Mouse (Mus musculus): ENCODE data around the gene Vcam1. TPM values are rescaled to one million over a fixed set of nuclear protein-coding genes. Genes with fewer than 3 reads are reported as not detected.

Vcam1 gene
- polyA plus RNA-seq, 1 experiment: 31.3 TPM

DNA sequence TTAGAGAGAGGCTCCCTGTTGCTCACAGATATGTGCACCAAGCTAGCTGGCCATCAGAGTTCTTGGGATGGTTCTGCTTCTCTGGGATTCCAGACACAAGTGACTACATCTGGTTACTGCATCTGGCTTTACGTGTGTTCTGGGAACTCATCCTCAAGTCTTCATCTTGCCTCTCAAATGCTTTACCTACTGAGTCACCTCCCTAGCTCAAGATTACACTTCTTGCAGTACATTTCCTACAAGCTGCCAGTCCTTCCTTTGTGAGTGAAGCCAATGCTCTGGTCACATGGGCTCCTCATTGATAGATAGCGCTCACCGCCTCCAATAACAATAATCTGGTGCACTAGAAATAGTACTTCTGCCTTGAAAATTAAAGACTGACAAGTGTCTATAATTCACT lies 11.7 kb upstream of the Vcam1 start:
- DNase-seq: no peak
- TF ChIP-seq POLR2A (IDR thresholded peaks at IDR 0.05; ENCODE audit: control insufficient read depth, extremely low read depth, insufficient read depth, low read length, poor library complexity): no peak
- no peak for TF ChIP-seq CTCF (IDR thresholded peaks at IDR 0.05; ENCODE audit: borderline replicate concordance, control insufficient read depth, extremely low read depth, insufficient read depth, low read length, poor library complexity)

DNA sequence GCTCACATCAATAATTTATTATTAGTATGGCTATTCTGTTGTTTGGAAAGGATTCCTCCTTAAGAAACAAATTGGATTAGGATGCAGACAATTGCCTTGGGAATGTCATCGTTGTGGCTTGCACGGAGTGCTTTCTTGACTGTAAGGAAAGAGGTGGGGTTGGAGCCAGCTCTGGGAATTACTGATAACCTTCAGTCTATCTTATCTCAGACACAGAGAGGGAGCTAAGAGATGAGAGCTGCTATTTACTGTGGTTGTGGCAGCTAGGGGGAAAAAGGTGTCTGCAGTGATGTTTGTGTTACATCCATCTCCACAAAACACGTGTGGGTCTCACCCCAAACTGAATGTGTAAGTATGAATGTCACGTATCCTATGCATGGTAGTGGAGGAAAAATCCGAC lies 9.5 kb upstream of the Vcam1 start:
- Histone ChIP-seq H3K27ac (ENCODE audit: control insufficient read depth, insufficient read depth, low read length) (no peak overlapping the region), H3K36me3 (ENCODE audit: control insufficient read depth, insufficient read depth, low read length) (no peaks in the 10 kb centered on the region), H3K4me3 (ENCODE audit: control insufficient read depth, insufficient read depth, low read length) (no peak overlapping the region), H3K4me1 (replicated peaks; ENCODE audit: control insufficient read depth, insufficient read depth, low read length) (no peaks in the 10 kb centered on the region), H3K27me3 (ENCODE audit: control insufficient read depth, insufficient read depth, low read length) (no peaks in the 10 kb centered on the region)
- WGBS: 83% methylated on average over 5 of the region's 5 CpGs
- DNase-seq: no peak
- TF ChIP-seq POLR2A (IDR thresholded peaks at IDR 0.05; ENCODE audit: control insufficient read depth, extremely low read depth, insufficient read depth, low read length, poor library complexity) (no peak), CTCF (IDR thresholded peaks at IDR 0.05; ENCODE audit: borderline replicate concordance, control insufficient read depth, extremely low read depth, insufficient read depth, low read length, poor library complexity) (no peak)

More for the DNA sequence above, 11.7 kb upstream of the Vcam1 start:
- Histone ChIP-seq H3K27ac (ENCODE audit: control insufficient read depth, insufficient read depth, low read length) (no peak overlapping the region), H3K36me3 (ENCODE audit: control insufficient read depth, insufficient read depth, low read length) (no peaks in the 10 kb centered on the region), H3K4me3 (ENCODE audit: control insufficient read depth, insufficient read depth, low read length) (no peak overlapping the region), H3K4me1 (replicated peaks; ENCODE audit: control insufficient read depth, insufficient read depth, low read length) (no peaks in the 10 kb centered on the region), H3K27me3 (ENCODE audit: control insufficient read depth, insufficient read depth, low read length) (no peaks in the 10 kb centered on the region)
- 98% methylated on average over 3 of the region's 3 CpGs for WGBS

DNA sequence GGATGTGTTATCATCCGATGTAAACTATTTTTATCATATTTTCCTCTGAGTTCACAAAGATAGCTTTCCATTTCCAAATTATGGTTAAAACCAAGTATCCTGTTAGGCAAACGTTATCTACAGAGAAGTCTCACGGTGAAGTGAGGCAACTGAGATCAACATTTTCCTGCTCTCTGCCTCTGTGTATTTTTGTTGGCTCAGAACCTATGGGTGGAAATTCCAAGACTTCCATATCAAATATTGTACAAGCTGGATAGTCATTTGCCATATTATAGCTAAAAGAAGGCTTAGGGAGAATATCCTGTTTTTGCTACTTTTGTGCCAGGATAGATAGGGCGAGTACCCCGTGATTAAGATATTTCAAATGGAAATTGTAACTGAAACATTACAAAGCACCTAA lies 8.6 kb upstream of the Vcam1 start:
- no peak overlapping the region for H3K27ac ChIP-seq (ENCODE audit: control insufficient read depth, insufficient read depth, low read length)
- DNase-seq: no peak
- TF ChIP-seq CTCF (IDR thresholded peaks at IDR 0.05; ENCODE audit: borderline replicate concordance, control insufficient read depth, extremely low read depth, insufficient read depth, low read length, poor library complexity) (no peak), POLR2A (IDR thresholded peaks at IDR 0.05; ENCODE audit: control insufficient read depth, extremely low read depth, insufficient read depth, low read length, poor library complexity) (no peak)
- 92% methylated on average over 5 of the region's 5 CpGs for WGBS
- no peaks in the 10 kb centered on the region for H3K4me1 ChIP-seq (replicated peaks; ENCODE audit: control insufficient read depth, insufficient read depth, low read length)
- H3K36me3 ChIP-seq (ENCODE audit: control insufficient read depth, insufficient read depth, low read length): no peaks in the 10 kb centered on the region
- H3K27me3 ChIP-seq (ENCODE audit: control insufficient read depth, insufficient read depth, low read length): no peaks in the 10 kb centered on the region
- no peak overlapping the region for H3K4me3 ChIP-seq (ENCODE audit: control insufficient read depth, insufficient read depth, low read length)

DNA sequence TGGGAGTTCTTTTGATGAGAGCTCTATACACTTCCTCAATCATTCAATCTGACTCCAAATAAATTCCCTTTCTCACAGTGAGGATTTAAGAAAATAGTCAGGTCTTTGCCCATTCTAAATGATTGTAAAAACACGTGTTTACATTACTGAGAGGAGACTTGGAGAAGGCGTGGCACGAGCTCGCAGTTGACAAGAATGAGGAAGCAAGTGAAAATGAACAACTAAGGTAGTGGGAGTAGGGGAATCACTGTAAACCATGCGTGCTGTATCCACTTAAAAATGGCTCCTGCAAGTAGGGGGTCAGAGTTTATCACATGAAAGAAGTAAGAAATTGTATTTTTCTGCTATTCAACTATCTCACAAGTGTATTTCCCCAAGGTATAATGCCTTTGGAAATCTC lies 3.9 kb upstream of the Vcam1 start:
- Histone ChIP-seq H3K36me3 (ENCODE audit: control insufficient read depth, insufficient read depth, low read length) (no peaks in the 10 kb centered on the region), H3K4me3 (ENCODE audit: control insufficient read depth, insufficient read depth, low read length) (no peak overlapping the region), H3K4me1 (replicated peaks; ENCODE audit: control insufficient read depth, insufficient read depth, low read length) (no peaks in the 10 kb centered on the region), H3K27ac (ENCODE audit: control insufficient read depth, insufficient read depth, low read length) (no peak overlapping the region), H3K27me3 (ENCODE audit: control insufficient read depth, insufficient read depth, low read length) (no peaks in the 10 kb centered on the region)
- WGBS: 48% methylated on average over 5 of the region's 5 CpGs
- TF ChIP-seq POLR2A (IDR thresholded peaks at IDR 0.05; ENCODE audit: control insufficient read depth, extremely low read depth, insufficient read depth, low read length, poor library complexity) (no peak), CTCF (IDR thresholded peaks at IDR 0.05; ENCODE audit: borderline replicate concordance, control insufficient read depth, extremely low read depth, insufficient read depth, low read length, poor library complexity) (no peak)
- no peak for DNase-seq

DNA sequence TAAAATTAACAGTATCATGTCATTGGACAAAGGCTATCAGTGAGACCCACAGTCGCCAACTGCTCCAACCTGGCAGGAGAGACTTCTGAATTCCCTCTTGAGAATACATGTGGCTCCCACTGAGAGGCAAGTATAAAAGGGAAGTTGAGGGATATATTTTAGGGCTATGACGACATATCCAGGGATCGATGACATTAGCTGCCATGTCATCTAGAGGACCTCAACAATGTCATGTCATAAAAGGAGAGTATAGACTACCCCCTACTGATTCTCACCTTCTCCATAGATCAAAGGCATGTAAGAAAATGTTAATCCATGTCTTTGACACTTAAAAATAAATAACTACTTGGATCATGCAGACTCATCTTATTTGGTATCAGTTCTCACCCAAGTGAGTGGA lies 1.2 kb upstream of the Vcam1 start:
- 90% methylated on average over 3 of the region's 3 CpGs for WGBS
- H3K4me1 ChIP-seq (replicated peaks; ENCODE audit: control insufficient read depth, insufficient read depth, low read length): no peaks in the 10 kb centered on the region
- no peaks in the 10 kb centered on the region for H3K27me3 ChIP-seq (ENCODE audit: control insufficient read depth, insufficient read depth, low read length)
- no peak overlapping the region for H3K27ac ChIP-seq (ENCODE audit: control insufficient read depth, insufficient read depth, low read length)
- TF ChIP-seq POLR2A (IDR thresholded peaks at IDR 0.05; ENCODE audit: control insufficient read depth, extremely low read depth, insufficient read depth, low read length, poor library complexity): no peak
- TF ChIP-seq CTCF (IDR thresholded peaks at IDR 0.05; ENCODE audit: borderline replicate concordance, control insufficient read depth, extremely low read depth, insufficient read depth, low read length, poor library complexity): no peak
- no peak overlapping the region for H3K4me3 ChIP-seq (ENCODE audit: control insufficient read depth, insufficient read depth, low read length)
- no peak for DNase-seq
- H3K36me3 ChIP-seq (ENCODE audit: control insufficient read depth, insufficient read depth, low read length): no peaks in the 10 kb centered on the region

DNA sequence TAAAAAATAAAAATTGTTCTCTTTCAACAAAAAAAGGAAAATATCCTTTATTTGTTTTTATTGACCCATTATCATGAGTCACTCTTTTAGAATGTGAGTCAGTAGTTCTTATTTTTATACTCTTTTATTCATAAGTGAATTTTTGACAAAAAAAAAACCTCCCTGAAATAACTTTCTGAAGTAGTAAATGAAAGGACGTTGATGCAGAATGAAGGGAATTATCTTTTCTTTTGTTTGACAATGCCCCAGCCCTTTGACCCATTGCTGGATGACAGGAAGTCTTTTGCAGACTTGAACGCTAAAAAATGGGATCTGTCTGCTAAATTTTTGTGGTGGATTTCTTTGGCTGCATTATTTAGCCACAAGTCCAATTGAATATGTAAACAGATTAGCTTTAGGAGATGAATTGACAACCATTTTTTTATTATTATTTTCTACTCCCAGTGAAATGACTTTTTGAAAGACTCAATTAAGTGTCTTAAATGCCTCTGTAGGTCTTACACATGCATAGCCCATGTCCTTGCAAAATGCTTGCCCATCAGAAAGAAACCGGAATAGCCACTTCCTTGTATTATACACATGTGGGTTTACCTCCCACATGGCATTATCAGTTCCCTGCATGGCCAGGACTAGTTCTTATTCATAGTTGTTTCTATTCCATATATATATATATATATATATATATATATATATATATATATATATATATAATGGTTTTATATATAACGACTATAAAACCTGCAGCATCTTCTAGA lies 530 bp upstream of the Vcam1 start:
- Histone ChIP-seq H3K36me3 (ENCODE audit: control insufficient read depth, insufficient read depth, low read length) (no peaks in the 10 kb centered on the region), H3K27ac (ENCODE audit: control insufficient read depth, insufficient read depth, low read length) (no peak overlapping the region), H3K4me3 (ENCODE audit: control insufficient read depth, insufficient read depth, low read length) (no peak overlapping the region), H3K27me3 (ENCODE audit: control insufficient read depth, insufficient read depth, low read length) (no peaks in the 10 kb centered on the region), H3K4me1 (replicated peaks; ENCODE audit: control insufficient read depth, insufficient read depth, low read length) (no peaks in the 10 kb centered on the region)
- TF ChIP-seq CTCF (IDR thresholded peaks at IDR 0.05; ENCODE audit: borderline replicate concordance, control insufficient read depth, extremely low read depth, insufficient read depth, low read length, poor library complexity): no peak
- no peak for TF ChIP-seq POLR2A (IDR thresholded peaks at IDR 0.05; ENCODE audit: control insufficient read depth, extremely low read depth, insufficient read depth, low read length, poor library complexity)
- DNase-seq: no peak
- WGBS: 60% methylated on average over 4 of the region's 4 CpGs
